Mouse (Mus musculus) ES-CJ7 (cell line): Measurements from ENCODE around the gene Casd1.
A peak's percentile ranks its signal among the peaks of the same experiment; 100 is the strongest.

Experiments used
- DNase-seq: peaks from one replicate; pipeline ENCODE4 v3.0.0; 2011; ENCODE audit warnings: low read depth, low spot score

Casd1 gene

GRCm38 (mm10) chr6:4600658-4601296 is at the start of gene Casd1:
Gene Casd1 (plus strand): TSS chr6:4600839.
- peak; percentile 59 for DNase-seq

GRCm38 (mm10) chr6:4555366-4555765 is 45.3 kb upstream of the Casd1 start:
- no peak for DNase-seq

- no peak for DNase-seq
Measured at GRCm38 (mm10) chr6:4557086-4557485, 43.6 kb upstream of the Casd1 start.

GRCm38 (mm10) chr6:4557678-4558077 is 43.0 kb upstream of the Casd1 start:
- peak; percentile 81 for DNase-seq

GRCm38 (mm10) chr6:4561156-4561555 is 39.5 kb upstream of the Casd1 start:
- DNase-seq = no peak

- no peak for DNase-seq
Measured at GRCm38 (mm10) chr6:4561621-4562020, 39.0 kb upstream of the Casd1 start.

GRCm38 (mm10) chr6:4562401-4562800 is 38.2 kb upstream of the Casd1 start:
- DNase-seq = no peak

- no peak for DNase-seq
Measured at GRCm38 (mm10) chr6:4563477-4563876, 37.2 kb upstream of the Casd1 start.

- no peak for DNase-seq
Measured at GRCm38 (mm10) chr6:4570412-4570811, 30.2 kb upstream of the Casd1 start.

GRCm38 (mm10) chr6:4577756-4578155 is 22.9 kb upstream of the Casd1 start:
- no peak for DNase-seq

GRCm38 (mm10) chr6:4578343-4578742 is 22.3 kb upstream of the Casd1 start:
- no peak for DNase-seq

GRCm38 (mm10) chr6:4579620-4580019 is 21.0 kb upstream of the Casd1 start:
- no peak for DNase-seq

- no peak for DNase-seq
Measured at GRCm38 (mm10) chr6:4583485-4583884, 17.2 kb upstream of the Casd1 start.

GRCm38 (mm10) chr6:4587946-4588345 is 12.7 kb upstream of the Casd1 start:
- DNase-seq = no peak

- DNase-seq = no peak
Measured at GRCm38 (mm10) chr6:4588722-4589121, 11.9 kb upstream of the Casd1 start.

GRCm38 (mm10) chr6:4590089-4590488 is 10.6 kb upstream of the Casd1 start:
- no peak for DNase-seq

GRCm38 (mm10) chr6:4597711-4598110 is 2.9 kb upstream of the Casd1 start:
- DNase-seq = no peak

GRCm38 (mm10) chr6:4600085-4600657 is 468 bp upstream of the Casd1 start:
- peak; percentile 23 for DNase-seq

- peak; percentile 35 for DNase-seq
Measured at GRCm38 (mm10) chr6:4601297-4601931, 775 bp downstream of the Casd1 start.

- DNase-seq = no peak
Measured at GRCm38 (mm10) chr6:4602012-4602411, 1.4 kb downstream of the Casd1 start.

GRCm38 (mm10) chr6:4606394-4606793 is 5.8 kb downstream of the Casd1 start:
- no peak for DNase-seq

GRCm38 (mm10) chr6:4610216-4610896 is 9.7 kb downstream of the Casd1 start:
- DNase-seq = no peak

- DNase-seq = no peak
Measured at GRCm38 (mm10) chr6:4611853-4612252, 11.2 kb downstream of the Casd1 start.
